Mouse (Mus musculus): ENCODE measurements at regions not wholly inside any gene's neighbourhood (a gene's known extent, or its start where the extent isn't known, plus 50 kb on each side); places are given as distances from the start of the nearest gene placed in this dataset.

DNA sequence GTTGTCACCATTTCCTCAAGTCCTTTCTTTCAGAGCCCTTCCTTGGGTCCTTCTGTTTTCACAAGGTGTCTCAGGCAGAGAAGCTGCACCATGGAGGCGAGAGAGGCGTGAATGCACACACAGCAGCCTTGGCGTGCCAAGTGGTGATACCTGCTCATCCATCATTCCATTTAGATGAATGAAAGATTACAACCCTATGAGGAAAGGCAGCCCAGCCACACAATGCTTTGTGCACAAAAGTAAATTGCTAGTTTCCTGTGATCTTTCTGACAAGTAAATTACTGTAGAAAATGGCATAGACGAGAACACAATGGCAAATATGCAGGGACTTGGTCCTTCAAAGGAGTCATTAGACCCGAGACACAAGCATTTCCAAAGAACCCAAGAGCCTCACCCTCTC lies 101.4 kb downstream of the Rnd3 start:
- TF ChIP-seq CTCF (IDR thresholded peaks at IDR 0.05; ENCODE audit: low read depth) (no peak), EP300 (IDR thresholded peaks at IDR 0.05; ENCODE audit: low read depth) (no peak)

All from liver, postnatal 0 days (tissue).